Mouse (Mus musculus) liver, embryonic 14 days (tissue): Measurements from ENCODE around the gene Vps4a. TPM values are rescaled to one million over a fixed set of nuclear protein-coding genes. Genes with fewer than 3 reads are reported as not detected.

Experiments
- polyA plus RNA-seq: library from polyadenylated mRNA; depleted of rRNA; stranded (reverse); fragments of >200 nt; gene quantifications from 2 replicates; pipeline ENCODE4 v1.2.3, GENCODE M21; 2012; rRNA removed

Gene Vps4a
- polyA plus RNA-seq = 13.1 and 13.6 TPM in 2 replicates

DNA sequence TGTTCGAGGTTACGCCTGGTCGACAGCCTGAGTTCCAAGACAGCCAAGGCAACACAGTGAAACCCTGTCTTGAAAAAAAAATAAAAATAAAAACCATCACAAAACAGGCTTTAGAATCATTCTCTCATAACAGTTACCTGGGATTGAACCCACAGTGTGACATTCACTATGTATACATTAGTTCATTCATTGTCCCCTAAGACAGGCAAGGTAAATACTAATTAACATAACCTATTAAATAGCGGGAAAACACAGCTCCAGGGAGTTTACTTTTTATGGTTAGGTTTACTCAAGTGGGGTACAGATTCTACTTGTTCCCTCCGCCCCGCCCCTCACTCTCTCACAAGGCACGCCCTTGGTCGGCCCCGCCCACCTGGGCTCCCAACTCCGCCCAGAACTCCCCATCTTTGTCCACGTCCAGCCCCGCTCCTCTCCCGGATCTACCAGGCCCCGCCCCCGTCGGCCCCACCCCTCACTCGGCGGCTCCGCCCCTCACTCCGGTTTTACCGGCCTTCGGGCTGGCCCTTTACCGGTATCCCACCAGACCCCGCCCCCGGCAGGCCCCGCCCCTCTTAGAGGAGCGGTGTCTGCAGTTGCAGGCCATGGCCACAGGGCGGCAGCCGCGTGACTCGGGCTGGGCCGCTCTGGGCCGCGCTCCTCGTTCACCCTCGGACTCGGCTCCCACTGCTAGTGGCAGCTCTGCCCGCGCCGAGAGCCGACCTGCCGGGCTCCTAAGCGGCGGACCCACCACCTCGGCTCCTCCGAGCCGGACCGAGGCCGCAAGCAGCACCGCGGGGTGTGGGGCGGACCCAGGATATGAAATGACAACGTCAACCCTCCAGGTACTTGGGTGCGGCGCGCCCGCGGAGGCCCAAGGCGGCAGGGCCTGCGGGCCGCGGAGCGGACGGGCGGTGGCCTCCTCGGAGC, at the start of gene Vps4a:
Vps4a (plus strand) TSS at position 573 of the 927 bp plus-strand sequence.

DNA sequence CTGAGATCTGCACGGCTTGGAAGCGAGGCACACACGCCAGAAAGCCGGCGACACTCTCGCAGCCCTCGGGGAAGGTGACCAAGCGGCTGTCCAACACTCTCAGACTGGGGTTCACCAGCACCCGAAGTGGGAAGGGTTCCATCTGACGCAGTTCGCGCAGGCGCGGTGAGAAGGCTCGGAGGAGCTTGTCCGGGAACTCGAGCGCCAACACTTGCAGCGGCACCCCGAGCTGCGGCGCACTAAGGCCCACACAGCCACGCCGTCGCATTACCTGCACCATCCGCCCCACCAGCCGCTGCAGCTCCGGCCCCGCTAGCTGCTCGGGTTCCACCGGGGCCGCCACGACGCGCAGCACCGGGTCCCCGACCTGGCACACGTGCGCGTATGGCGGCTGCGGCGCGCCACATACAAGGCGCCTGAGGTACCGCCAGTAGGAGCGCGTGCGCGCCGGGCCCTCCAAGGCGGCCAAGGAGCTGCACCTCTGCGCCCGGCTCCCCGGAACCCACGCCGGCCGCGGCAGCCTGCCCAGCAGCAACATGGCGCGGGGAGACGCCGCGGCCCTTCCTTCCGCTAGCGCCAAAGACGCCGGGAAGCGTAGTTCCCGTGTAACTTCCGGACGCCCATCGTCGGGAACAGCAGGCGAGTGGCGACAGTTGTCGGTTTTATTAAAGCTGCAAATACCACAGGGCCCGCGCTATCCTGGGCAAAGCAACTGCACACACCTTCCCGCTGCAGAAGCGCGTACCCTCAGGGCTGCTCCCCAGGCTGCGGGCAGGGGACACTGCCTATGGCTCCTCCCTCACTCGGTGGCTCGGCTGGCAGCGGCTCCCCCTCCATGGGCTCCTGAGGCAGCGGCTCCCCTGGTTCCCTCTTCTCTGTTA, 17.3 kb downstream of the Vps4a start, which contains the start of gene Pdf:
Pdf (minus strand) TSS at position 554 of the 881 bp plus-strand sequence.

DNA sequence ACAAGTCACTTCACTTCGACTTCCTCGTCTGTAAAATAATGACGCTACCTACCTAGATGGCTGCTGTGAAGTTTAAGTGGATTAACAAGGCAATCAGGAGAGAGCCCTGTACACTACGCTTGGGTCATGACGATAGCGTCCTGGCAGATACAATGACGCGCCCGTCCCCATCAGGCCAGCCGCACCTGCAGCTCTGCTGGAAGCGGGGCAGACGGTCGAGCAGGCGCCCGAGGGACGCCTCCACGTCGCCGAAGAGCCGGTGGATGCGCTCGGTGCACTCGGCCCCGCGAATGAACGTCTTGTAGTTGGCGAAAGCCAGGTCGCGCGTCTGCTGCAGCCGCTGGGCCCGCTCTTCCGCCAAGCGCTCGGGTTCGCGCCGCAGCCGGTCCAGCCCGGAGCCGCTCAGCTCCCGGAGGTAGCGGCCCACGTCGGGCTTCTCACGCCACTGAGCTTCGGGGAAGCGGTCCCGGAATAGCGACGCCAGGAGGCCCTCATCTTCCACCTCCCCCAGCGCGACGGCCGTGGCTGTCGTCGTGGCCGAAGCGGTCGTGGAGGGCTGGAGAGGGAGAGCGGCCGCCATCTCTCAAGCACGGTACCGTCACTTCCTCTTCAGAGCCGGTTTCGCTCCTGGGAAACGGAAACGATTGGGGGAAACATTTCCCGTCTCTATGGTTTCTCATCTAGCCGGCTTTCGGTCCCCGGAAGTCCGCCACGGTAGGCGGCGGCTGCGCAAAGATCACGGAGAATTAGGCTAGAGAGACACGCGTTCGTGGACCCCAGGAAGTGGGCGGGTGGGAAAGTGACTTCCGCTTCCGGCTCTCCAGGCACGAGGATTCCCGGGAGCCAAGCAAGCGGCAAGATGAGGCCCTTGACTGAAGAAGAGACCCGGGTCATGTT, 25.3 kb downstream of the Vps4a start, which contains the start of the genes Cog8 and Nip7:
Cog8 (minus strand) TSS at position 614 of the 897 bp plus-strand sequence.
Nip7 (plus strand) TSS at position 802 of the 897 bp plus-strand sequence.

DNA sequence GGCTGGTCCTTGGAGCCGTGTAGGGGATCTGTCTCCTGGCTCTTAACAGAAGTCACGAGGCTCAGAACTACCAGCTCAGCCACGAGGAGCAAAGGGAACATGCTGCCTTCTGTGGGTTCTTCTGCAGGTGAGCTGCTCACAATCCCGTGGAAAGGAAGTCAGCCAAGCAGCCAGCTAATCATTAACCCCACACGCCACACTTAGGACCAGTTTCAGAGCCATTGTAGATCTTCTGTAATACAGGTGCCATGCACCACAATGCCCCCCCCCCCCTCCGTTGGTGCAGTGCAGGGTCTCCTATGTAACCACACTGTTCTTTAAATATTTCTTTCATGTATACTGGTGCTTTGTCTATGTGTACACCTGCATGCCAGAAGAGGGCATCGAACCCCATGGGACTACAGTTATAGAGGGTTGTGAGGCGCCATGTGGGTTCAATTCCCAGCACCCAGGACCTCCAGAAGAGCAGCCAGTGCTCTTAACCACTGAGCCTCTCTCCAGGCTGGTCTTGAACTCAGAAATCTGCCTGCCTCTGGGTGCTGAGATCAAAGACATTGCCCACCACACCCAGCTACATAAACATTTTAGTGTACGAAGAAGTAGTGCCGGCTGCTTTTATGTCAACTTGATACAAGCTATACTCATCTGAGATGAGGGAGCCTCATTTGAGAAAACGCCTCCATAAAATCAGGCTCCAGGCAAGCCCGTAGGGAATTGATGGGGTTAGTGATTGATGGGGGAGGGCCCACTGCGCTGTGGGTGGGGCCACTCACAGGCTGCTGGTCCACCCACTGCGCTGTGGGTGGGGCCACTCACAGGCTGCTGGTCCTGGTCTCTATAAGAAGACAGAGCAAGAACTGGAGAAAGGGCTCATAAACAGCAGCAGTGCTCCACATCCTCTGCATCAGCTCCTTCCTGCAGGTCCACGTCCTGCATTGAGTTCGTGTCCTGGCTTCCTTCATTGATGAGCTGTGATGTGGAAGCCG, 34.8 kb downstream of the Vps4a start, which contains the start of gene Tmed6:
Tmed6 (minus strand) TSS at position 134 of the 986 bp plus-strand sequence.

Other genes starting within 250 kb of the Vps4a start
- 0.03 and 0.07 TPM in 2 replicates for gene Has3, start 161.0 kb upstream of the Vps4a start, polyA plus RNA-seq
- 23.5 and 30.2 TPM in 2 replicates for gene Utp4, start 137.6 kb upstream of the Vps4a start, polyA plus RNA-seq
- gene Sntb2, start 95.5 kb upstream of the Vps4a start, polyA plus RNA-seq = 0.68 and 0.74 TPM in 2 replicates
- gene Pdf, start 17.4 kb downstream of the Vps4a start, polyA plus RNA-seq = 9.3 and 11.9 TPM in 2 replicates
- 12.4 and 15.1 TPM in 2 replicates for gene Cog8, start 25.5 kb downstream of the Vps4a start, polyA plus RNA-seq
- 27.4 and 30.8 TPM in 2 replicates for gene Nip7, start 25.7 kb downstream of the Vps4a start, polyA plus RNA-seq
- 0.98 and 1.3 TPM in 2 replicates for gene Tmed6, start 34.4 kb downstream of the Vps4a start, polyA plus RNA-seq
- gene Terf2, start 65.3 kb downstream of the Vps4a start, polyA plus RNA-seq = 8.4 and 9.6 TPM in 2 replicates
- 21.7 and 23.9 TPM in 2 replicates for gene Cyb5b, start 119.4 kb downstream of the Vps4a start, polyA plus RNA-seq